Mouse (Mus musculus) small intestine, adult 2 months (tissue): ENCODE data around the gene Ppm1h. TPM values are rescaled to one million over a fixed set of nuclear protein-coding genes. Genes with fewer than 3 reads are reported as not detected.

Experiments used
- H3K27ac ChIP-seq: fragments of 200-500 bp; 2 replicates; pipeline ENCODE4 v1.5.1; 2012; ENCODE audit warnings: low read depth, low read length, control low read depth, inconsistent platforms; ENCODE audit not compliant: insufficient read depth
- H3K27me3 ChIP-seq: fragments of 200-500 bp; 2 replicates; pipeline ENCODE4 v1.6.1; 2012; ENCODE audit warnings: mild to moderate bottlenecking, moderate library complexity, low read length, inconsistent platforms; ENCODE audit not compliant: control insufficient read depth, insufficient read depth
- H3K36me3 ChIP-seq: fragments of 200-500 bp; 2 replicates; pipeline ENCODE4 v1.6.1; 2012; ENCODE audit warnings: mild to moderate bottlenecking, low read length, control low read depth, inconsistent platforms; ENCODE audit not compliant: control insufficient read depth, insufficient read depth
- H3K4me1 ChIP-seq: fragments of 200-500 bp; 2 replicates; pipeline ENCODE4 v1.6.1; 2012; ENCODE audit warnings: low read length, inconsistent platforms, mixed read lengths; ENCODE audit not compliant: control insufficient read depth, insufficient read depth, insufficient read length
- H3K4me3 ChIP-seq: fragments of 200-500 bp; 2 replicates; pipeline ENCODE4 v1.5.1; 2012; ENCODE audit warnings: low read depth, mild to moderate bottlenecking, control low read depth, inconsistent platforms, low read length, moderate library complexity
- CTCF ChIP-seq: fragments of 200-500 bp; IDR thresholded peaks from 2 replicates; pipeline ENCODE4 v1.5.1; 2012; ENCODE audit warnings: low read depth, mild to moderate bottlenecking, control low read depth, inconsistent platforms, low read length, moderate library complexity, mixed read lengths; ENCODE audit not compliant: insufficient replicate concordance, insufficient read length; ENCODE audit errors: extremely low read depth
- POLR2A ChIP-seq: fragments of 200-500 bp; IDR thresholded peaks from 2 replicates; pipeline ENCODE4 v1.6.1; 2012; ENCODE audit warnings: low read depth, mild to moderate bottlenecking, control low read depth, inconsistent platforms, low read length, moderate library complexity
- WGBS: fragments of 180-500 bp; shearing (Covaris S2); methylation state at CpG from one replicate; pipeline ENCODE4 v1.1.7; 2018; 5-methylcytosine and 5-hydroxymethylcytosine counted together
- polyA plus RNA-seq: library from polyadenylated mRNA; depleted of rRNA; stranded (reverse); fragments of >200 nt; gene quantifications from 2 replicates; pipeline ENCODE4 v1.2.3, GENCODE M21; 2012

The Ppm1h gene
- polyA plus RNA-seq, 1 experiment = 14.7 TPM

DNA sequence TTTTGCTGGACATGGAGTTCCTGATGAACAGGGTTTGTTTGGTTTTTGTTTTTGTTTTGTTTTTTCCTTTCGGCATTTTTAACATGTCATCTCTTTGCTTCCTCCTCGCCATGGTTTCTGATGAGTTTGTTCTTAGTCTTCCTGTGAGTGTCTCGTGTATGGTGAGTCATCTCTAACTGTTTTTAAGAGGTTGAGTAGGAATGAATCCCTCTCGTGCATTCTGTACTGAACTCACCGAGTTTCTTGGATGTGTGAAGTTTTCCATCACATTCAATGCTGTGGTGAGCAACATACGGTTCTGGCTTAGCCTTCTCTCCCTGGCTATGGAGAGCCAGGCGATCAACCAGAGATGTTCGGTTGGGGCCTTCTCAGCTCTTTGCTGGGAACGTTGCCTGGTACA is 275.0 kb downstream of the Ppm1h start:
- Histone ChIP-seq H3K36me3 (no peaks in the 10 kb centered on the region), H3K27ac (no peak overlapping the region), H3K4me3 (no peak overlapping the region), H3K27me3 (no peaks in the 10 kb centered on the region), H3K4me1 (no peaks in the 10 kb centered on the region)
- 61% methylated on average over 9 of the region's 9 CpGs for WGBS
- TF ChIP-seq POLR2A (no peak), CTCF (no peak)

DNA sequence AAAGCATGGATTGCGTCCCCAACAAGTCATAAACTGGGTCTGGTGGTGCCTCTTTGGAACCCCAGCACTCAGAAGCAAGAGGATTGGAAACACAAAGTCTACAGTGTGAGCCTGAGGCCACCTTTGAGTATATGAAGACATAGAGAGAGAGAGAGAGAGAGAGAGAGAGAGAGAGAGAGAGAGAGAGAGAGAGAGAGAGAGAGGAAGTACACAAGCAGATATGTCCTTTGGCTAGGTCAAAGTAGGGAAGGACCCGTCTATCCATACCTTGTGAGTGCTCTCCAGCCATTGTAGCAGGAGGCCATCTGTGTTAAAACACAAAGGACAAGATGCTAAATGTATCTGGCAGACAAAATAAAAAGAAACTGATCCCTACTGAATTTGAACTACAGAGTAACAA is 279.4 kb downstream of the Ppm1h start:
- 71% methylated on average over 2 of the region's 2 CpGs for WGBS
- no peaks in the 10 kb centered on the region for H3K36me3 ChIP-seq
- 0 out of 2 replicates have a peak, but pooled peaks cover 5% of the 10 kb centered on the region for H3K4me1 ChIP-seq
- no peak overlapping the region for H3K4me3 ChIP-seq
- TF ChIP-seq POLR2A (no peak), CTCF (no peak)
- no peak overlapping the region for H3K27ac ChIP-seq
- H3K27me3 ChIP-seq = no peaks in the 10 kb centered on the region

GRCm38 (mm10) chr10:122958699-122959098 is 280.1 kb downstream of the Ppm1h start:
- Histone ChIP-seq H3K27ac (no peak overlapping the region), H3K4me3 (no peak overlapping the region), H3K4me1 (peaks cover 7% of the 10 kb centered on the region; the same call in 1 of the 2 replicates), H3K36me3 (no peaks in the 10 kb centered on the region), H3K27me3 (no peaks in the 10 kb centered on the region)
- 90% methylated on average over 5 of the region's 5 CpGs for WGBS
- no peak for TF ChIP-seq CTCF
- no peak for TF ChIP-seq POLR2A

DNA sequence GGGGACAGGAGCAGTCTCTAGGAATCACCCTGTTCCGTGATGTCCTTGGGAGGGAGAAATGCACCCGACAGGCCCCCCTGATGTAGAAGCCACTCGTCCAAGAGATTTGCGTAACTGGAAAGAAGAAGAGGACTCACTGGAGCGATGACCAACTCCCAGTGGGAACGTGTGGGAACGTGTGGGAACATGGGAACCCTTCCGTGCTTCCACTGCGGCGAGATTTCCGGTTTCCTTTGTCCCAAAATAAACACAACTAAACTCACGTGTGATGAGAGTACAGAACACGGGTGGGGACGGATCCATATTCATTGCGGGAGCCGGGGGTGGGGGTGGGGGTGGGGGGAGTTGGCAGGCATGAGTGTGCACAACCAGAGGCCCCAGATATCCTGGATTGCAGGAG is 281.7 kb downstream of the Ppm1h start:
- H3K27me3 ChIP-seq = no peaks in the 10 kb centered on the region
- no peak for TF ChIP-seq CTCF
- TF ChIP-seq POLR2A = no peak
- peaks cover 7% of the 10 kb centered on the region; the same call in 1 of the 2 replicates for H3K4me1 ChIP-seq
- no peaks in the 10 kb centered on the region for H3K36me3 ChIP-seq
- H3K4me3 ChIP-seq = no peak overlapping the region
- no peak overlapping the region for H3K27ac ChIP-seq
- WGBS = 87% methylated on average over 16 of the region's 16 CpGs

DNA sequence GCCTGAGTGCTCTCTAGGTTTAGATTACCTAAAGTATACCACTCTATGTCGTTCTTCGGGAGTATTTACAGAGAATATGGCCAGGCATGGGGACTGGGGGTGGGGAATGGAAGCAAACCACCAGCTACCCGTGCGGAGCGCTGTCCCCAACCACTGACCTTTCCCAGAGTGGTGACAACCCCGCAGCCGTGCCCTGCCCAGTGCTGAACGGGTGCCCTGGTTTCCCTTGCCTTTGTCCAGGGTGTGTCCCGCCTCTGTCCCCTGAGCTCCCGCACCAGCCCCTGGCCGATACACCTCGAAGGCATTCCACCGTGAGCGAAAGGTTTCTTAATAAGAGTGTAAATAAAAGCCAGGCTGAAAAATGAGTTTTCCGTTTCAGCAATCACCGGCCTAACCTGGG is 282.2 kb downstream of the Ppm1h start:
- Histone ChIP-seq H3K4me1 (peaks cover 7% of the 10 kb centered on the region; the same call in 1 of the 2 replicates), H3K27ac (no peak overlapping the region), H3K4me3 (no peak overlapping the region), H3K27me3 (no peaks in the 10 kb centered on the region), H3K36me3 (no peaks in the 10 kb centered on the region)
- no peak for TF ChIP-seq POLR2A
- TF ChIP-seq CTCF = no peak
- 51% methylated on average over 16 of the region's 16 CpGs for WGBS

- no peak for TF ChIP-seq POLR2A
- TF ChIP-seq CTCF = no peak
- 88% methylated on average over 9 of the region's 9 CpGs for WGBS
Measured at GRCm38 (mm10) chr10:122961494-122961893, 282.9 kb downstream of the Ppm1h start.

DNA sequence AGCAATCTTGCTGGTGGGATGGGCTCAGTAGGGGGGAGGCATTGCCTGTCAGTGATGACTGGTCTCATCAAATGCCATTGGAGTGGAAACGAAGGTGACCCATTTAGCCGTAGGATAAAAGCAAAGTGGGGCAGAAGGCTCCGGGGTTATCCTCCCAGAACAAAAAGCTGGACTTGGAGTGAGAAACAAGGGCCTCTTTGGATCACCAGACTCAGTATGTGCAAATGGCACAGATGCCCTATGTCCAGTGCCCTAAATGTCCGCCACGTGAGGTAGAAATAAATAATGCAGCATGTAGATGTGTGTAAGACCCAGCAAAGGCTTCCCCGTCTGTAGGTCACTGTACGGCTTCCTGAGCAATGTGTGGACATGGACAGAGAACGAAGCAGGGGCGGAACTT is 284.1 kb downstream of the Ppm1h start:
- WGBS = 88% methylated on average over 9 of the region's 9 CpGs
- no peak overlapping the region for H3K27ac ChIP-seq
- TF ChIP-seq CTCF (no peak), POLR2A (no peak)
- H3K36me3 ChIP-seq = no peaks in the 10 kb centered on the region
- H3K4me3 ChIP-seq = no peak overlapping the region
- H3K27me3 ChIP-seq = no peaks in the 10 kb centered on the region
- H3K4me1 ChIP-seq = peaks cover 7% of the 10 kb centered on the region; the same call in 1 of the 2 replicates

More at GRCm38 (mm10) chr10:122961494-122961893, 282.9 kb downstream of the Ppm1h start:
- peaks cover 7% of the 10 kb centered on the region; the same call in 1 of the 2 replicates for H3K4me1 ChIP-seq
- no peaks in the 10 kb centered on the region for H3K27me3 ChIP-seq
- no peak overlapping the region for H3K4me3 ChIP-seq
- no peak overlapping the region for H3K27ac ChIP-seq
- H3K36me3 ChIP-seq = no peaks in the 10 kb centered on the region
